In genomic region chr17:69127436-69127835, GRCm38 (mm10) we compare ENCODE assay signal across 27 mouse cellular contexts. TPM values are rescaled to one million over a fixed set of nuclear protein-coding genes. Genes with fewer than 3 reads are reported as not detected.
A peak's percentile ranks its signal among the peaks of the same experiment; 100 is the strongest.
DNase-seq lines count a peak whose midpoint lies in the region; ATAC-seq and TF ChIP-seq lines count a peak whose summit lies in the region.
"Had no signal": no experiment of that assay in that cellular context is flagged by ENCODE, and none has a peak within 500 bp of the region (broad histone marks: within the 10 kb centered on the region; RNA-seq: fewer than 3 reads in every experiment).

No protein-coding gene starts in this region.

- no peak overlapping the region for H3K4me3 ChIP-seq in hindbrain, postnatal 0 days (ENCODE audit: low read length)
- no peak overlapping the region for H3K4me3 ChIP-seq in hindbrain, embryonic 13.5 days
- H3K4me3 ChIP-seq in neural tube, embryonic 13.5 days: no peak overlapping the region
- H3K4me3 ChIP-seq in intestine, embryonic 15.5 days (replicated peaks): no peak overlapping the region
- H3K4me3 ChIP-seq: embryonic facial prominence, embryonic 13.5 days; erythroblast, embryonic 14.5 days; limb, embryonic 15.5 days; liver, embryonic 13.5 days had no signal

- no peak for ATAC-seq in hindbrain, postnatal 0 days
- no peak for ATAC-seq in hindbrain, embryonic 13.5 days (ENCODE audit: low FRiP score)
- no peak for ATAC-seq in neural tube, embryonic 13.5 days (ENCODE audit: low read depth)
- no peak for ATAC-seq in intestine, embryonic 15.5 days
- ATAC-seq: CD4-positive, CD25-positive, alpha-beta regulatory T cell, adult 4 months; forebrain, embryonic 16.5 days; intestine, postnatal 0 days; lung, postnatal 0 days had no signal

- peaks cover 5% of the 10 kb centered on the region; the same call in 1 of the 2 replicates for H3K4me1 ChIP-seq in hindbrain, postnatal 0 days (ENCODE audit: insufficient read depth, low read length)
- peaks cover 15% of the 10 kb centered on the region for H3K4me1 ChIP-seq in hindbrain, embryonic 13.5 days (replicated peaks)
- peaks cover 22% of the 10 kb centered on the region for H3K4me1 ChIP-seq in neural tube, embryonic 13.5 days (replicated peaks)
- no peaks in the 10 kb centered on the region for H3K4me1 ChIP-seq in intestine, embryonic 15.5 days (replicated peaks)
- H3K4me1 ChIP-seq: liver, embryonic 13.5 days had no signal

- H3K27me3 ChIP-seq in hindbrain, postnatal 0 days (ENCODE audit: insufficient read depth, low read length): no peaks in the 10 kb centered on the region
- peaks cover under 1% of the 10 kb centered on the region; the same call in 1 of the 2 replicates for H3K27me3 ChIP-seq in hindbrain, embryonic 13.5 days
- H3K27me3 ChIP-seq in neural tube, embryonic 13.5 days: peaks cover 5% of the 10 kb centered on the region; the same call in 1 of the 2 replicates
- H3K27me3 ChIP-seq in intestine, embryonic 15.5 days (replicated peaks): no peaks in the 10 kb centered on the region
- H3K27me3 ChIP-seq: embryonic facial prominence, embryonic 13.5 days; limb, embryonic 15.5 days had no signal

- H3K9me3 ChIP-seq in hindbrain, postnatal 0 days (ENCODE audit: low read length): no peaks in the 10 kb centered on the region
- no peaks in the 10 kb centered on the region for H3K9me3 ChIP-seq in hindbrain, embryonic 13.5 days
- H3K9me3 ChIP-seq in neural tube, embryonic 13.5 days: no peaks in the 10 kb centered on the region
- no peaks in the 10 kb centered on the region for H3K9me3 ChIP-seq in intestine, embryonic 15.5 days
- H3K9me3 ChIP-seq: embryonic facial prominence, embryonic 13.5 days; limb, embryonic 15.5 days; liver, embryonic 13.5 days had no signal

- no peak overlapping the region for H3K27ac ChIP-seq in hindbrain, postnatal 0 days
- no peak overlapping the region for H3K27ac ChIP-seq in hindbrain, embryonic 13.5 days
- 0 out of 2 replicates have a peak overlapping the region, but pooled peaks have one; percentile 19 for H3K27ac ChIP-seq in neural tube, embryonic 13.5 days (replicated peaks)
- H3K27ac ChIP-seq in intestine, embryonic 15.5 days: no peak overlapping the region
- H3K27ac ChIP-seq: embryonic facial prominence, embryonic 13.5 days; limb, embryonic 15.5 days; liver, embryonic 13.5 days had no signal

- H3K9ac ChIP-seq in hindbrain, postnatal 0 days (replicated peaks; ENCODE audit: low read length): no peak overlapping the region
- H3K9ac ChIP-seq in hindbrain, embryonic 13.5 days: no peak overlapping the region
- H3K9ac ChIP-seq in neural tube, embryonic 13.5 days: no peak overlapping the region
- no peak overlapping the region for H3K9ac ChIP-seq in intestine, embryonic 15.5 days
- H3K9ac ChIP-seq: embryonic facial prominence, embryonic 13.5 days; limb, embryonic 15.5 days; liver, embryonic 13.5 days had no signal

- no peaks in the 10 kb centered on the region for H3K36me3 ChIP-seq in hindbrain, postnatal 0 days (ENCODE audit: insufficient read depth, low read length)
- H3K36me3 ChIP-seq in hindbrain, embryonic 13.5 days: no peaks in the 10 kb centered on the region
- no peaks in the 10 kb centered on the region for H3K36me3 ChIP-seq in neural tube, embryonic 13.5 days
- no peaks in the 10 kb centered on the region for H3K36me3 ChIP-seq in intestine, embryonic 15.5 days
- H3K36me3 ChIP-seq: embryonic facial prominence, embryonic 13.5 days; limb, embryonic 15.5 days; liver, embryonic 13.5 days had no signal

- DNase-seq in cerebellum, adult 9-10 months: peak; percentile 28
- no peak for DNase-seq in cerebellum, adult 8-10 months
- DNase-seq in hindbrain, postnatal 0 days (ENCODE audit: low spot score): no peak
- no peak for DNase-seq in neural tube, embryonic 10.5 days (ENCODE audit: extremely low spot score, low spot score)
- DNase-seq: adrenal gland, postnatal 14 days; cerebellum, postnatal 10 days; embryo, embryonic 11 days; gastrocnemius, postnatal 10 days; heart, postnatal 14 days; kidney, adult 9 months; kidney, postnatal 10 days; layer of hippocampus, postnatal 36 days; liver, embryonic 13.5 days; lung, adult 18-20 months; lung, postnatal 4 days; midbrain, embryonic 14.5 days; thymus, postnatal 4 days had no signal

- H3K4me2 ChIP-seq in hindbrain, postnatal 0 days (ENCODE audit: low read depth, low read length): peak overlapping the region; percentile 23; the same call in 1 of the 2 replicates
- no peak overlapping the region for H3K4me2 ChIP-seq in hindbrain, embryonic 13.5 days
- no peak overlapping the region for H3K4me2 ChIP-seq in neural tube, embryonic 13.5 days
- no peak overlapping the region for H3K4me2 ChIP-seq in intestine, embryonic 15.5 days (replicated peaks)
- H3K4me2 ChIP-seq: embryonic facial prominence, embryonic 13.5 days; limb, embryonic 15.5 days; liver, embryonic 13.5 days had no signal

- TF ChIP-seq CTCF in hindbrain, postnatal 0 days (IDR thresholded peaks at IDR 0.05; ENCODE audit: low read depth): no peak

- 66% methylated on average over 7 of the region's 7 CpGs for WGBS in hindbrain, postnatal 0 days
- WGBS in hindbrain, embryonic 13.5 days: 76% methylated on average over 7 of the region's 7 CpGs
- 69% methylated on average over 7 of the region's 7 CpGs for WGBS in neural tube, embryonic 13.5 days
- 77% methylated on average over 7 of the region's 7 CpGs for WGBS in intestine, embryonic 15.5 days

RNA-seq across cellular contexts. Expression of gene Epb41l3, which starts 52.0 kb away (rescaled TPM):
- 105 and 110 TPM in 2 replicates for total RNA-seq in hindbrain, postnatal 0 days (2014; rRNA removed)
- polyA plus RNA-seq in hindbrain, postnatal 0 days (2015; fragmentation: Nextera tagmentation; extraction: Ambion mirVana): 103 and 107 TPM in 2 replicates
- 73.3 and 75.4 TPM in 2 replicates for polyA plus RNA-seq in hindbrain, embryonic 13.5 days (2015; fragmentation: Nextera tagmentation; extraction: Ambion mirVana)
- polyA plus RNA-seq in neural tube, embryonic 13.5 days (2015; fragmentation: Nextera tagmentation; extraction: Ambion mirVana): 121 and 122 TPM in 2 replicates
- 118 and 131 TPM in 2 replicates for polyA plus RNA-seq in intestine, embryonic 15.5 days (2015; fragmentation: Nextera tagmentation; extraction: Ambion mirVana)
